Mouse (Mus musculus) heart, postnatal 36 days (tissue): ENCODE measurements at regions not wholly inside any gene's neighbourhood (a gene's known extent, or its start where the extent isn't known, plus 50 kb on each side); places are given as distances from the start of the nearest gene placed in this dataset.

Source experiments
- DNase-seq, 2 experiments: peaks; one replicate each; pipeline ENCODE4 v3.0.0; 2021 to 2022
- intact Hi-C: fragments of 180-260 bp; cut with DNase I; formaldehyde crosslinking; loops from one replicate; pipeline ENCODE4 v1.15.1; 2025

DNA sequence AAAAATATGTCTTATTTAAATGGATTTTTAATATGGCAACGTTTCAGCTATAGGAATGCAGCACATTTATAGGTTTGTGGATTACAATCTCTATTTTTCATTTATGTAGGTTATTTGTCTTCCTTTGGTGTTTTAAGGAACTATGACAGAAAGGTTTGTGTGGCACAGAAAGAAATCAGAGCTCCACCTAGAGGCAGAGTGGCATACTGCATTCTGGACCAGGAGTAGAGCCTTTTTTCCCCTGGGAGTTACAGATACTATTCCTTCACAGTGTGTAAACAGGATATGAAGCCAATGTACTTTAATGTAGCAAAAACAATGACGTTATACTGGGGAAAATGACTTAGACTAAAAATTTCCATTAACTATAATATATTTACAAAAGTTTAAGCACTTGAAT lies 94.9 kb upstream of the St8sia4 start:
- peak; percentile 67 to 81 for DNase-seq
- intact Hi-C loops, result loop anchor here (1.0 to 5.0 kb wide), 4 partner anchors 95 to 450 kb away; partner anchors contain the start of genes Fam174a and St8sia4

GRCm38 (mm10) chr1:95754071-95754915 lies 86.9 kb upstream of the St8sia4 start:
- no peak for DNase-seq
- intact Hi-C loops, result no loop called here

- DNase-seq, result no peak
- intact Hi-C loops, result no loop called here
Observed at GRCm38 (mm10) chr1:95753517-95753916, 86.1 kb upstream of the St8sia4 start.

DNA sequence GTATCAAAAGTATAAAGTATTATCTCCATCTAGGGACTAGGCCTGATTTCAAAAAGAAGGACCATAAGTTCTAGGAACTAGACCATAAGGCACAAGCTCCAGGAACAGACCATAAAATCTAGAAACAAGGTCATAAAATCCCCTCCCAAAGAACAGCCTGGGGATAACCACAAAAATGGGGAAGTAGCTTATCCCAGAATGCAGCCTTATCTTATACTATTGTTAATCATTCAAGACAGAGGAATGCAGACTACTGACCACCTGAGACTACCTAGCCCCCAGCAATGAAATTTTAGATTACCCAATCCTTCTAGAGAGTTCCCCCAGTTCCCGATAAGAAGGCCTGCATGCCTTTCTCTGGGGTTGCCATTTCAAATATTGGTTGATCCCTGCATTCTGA lies 81.6 kb upstream of the St8sia4 start:
- DNase-seq, result no peak
- intact Hi-C loops, result no loop called here

- no peak for DNase-seq
- intact Hi-C loops, result no loop called here
Observed at GRCm38 (mm10) chr1:95747287-95747686, 79.9 kb upstream of the St8sia4 start.

- no peak for DNase-seq
- intact Hi-C loops, result no loop called here
Observed at GRCm38 (mm10) chr1:95744446-95744845, 77.1 kb upstream of the St8sia4 start.

DNA sequence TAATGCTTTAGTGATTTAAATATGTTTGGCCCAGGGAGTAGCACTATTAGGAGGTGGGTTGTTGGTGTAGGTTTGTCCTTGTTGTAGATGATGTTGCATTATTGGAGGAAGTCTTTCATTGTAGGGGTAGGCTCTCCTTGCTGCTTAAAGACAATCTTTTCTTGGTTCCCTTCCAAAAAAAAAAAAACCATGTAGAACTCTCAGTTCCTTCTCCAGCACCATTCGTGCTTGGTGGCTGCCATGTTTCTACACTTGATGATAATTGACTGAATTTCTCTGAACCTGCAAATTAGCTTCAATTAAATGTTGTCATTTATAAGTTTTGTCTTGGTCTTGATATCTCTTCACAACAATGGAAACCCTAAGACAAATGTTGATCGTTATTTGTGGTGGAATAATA lies 76.0 kb upstream of the St8sia4 start:
- DNase-seq, result no peak
- intact Hi-C loops, result no loop called here

DNA sequence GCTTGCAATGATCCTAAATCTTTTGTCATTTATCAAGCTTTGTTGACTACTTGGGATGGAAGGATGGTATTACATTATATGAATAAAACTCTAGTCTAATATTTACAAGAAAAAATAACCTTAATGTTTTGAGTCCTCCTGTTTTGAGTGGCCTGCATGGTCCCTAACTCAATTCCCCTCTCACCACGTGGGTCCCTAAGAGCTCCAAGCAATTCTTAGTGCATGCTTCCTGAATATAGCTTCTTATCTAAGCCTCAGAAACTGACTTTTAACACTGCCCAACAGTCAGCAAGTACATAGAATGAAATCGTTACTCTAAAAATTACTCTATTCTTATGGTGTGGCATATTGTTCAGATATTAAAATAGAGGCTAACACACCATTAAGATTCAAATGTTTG lies 52.1 kb upstream of the St8sia4 start:
- intact Hi-C loops, result no loop called here
- DNase-seq, result no peak

GRCm38 (mm10) chr1:95718794-95719193 lies 51.4 kb upstream of the St8sia4 start:
- no peak for DNase-seq
- intact Hi-C loops, result no loop called here
